Mouse (Mus musculus) forebrain, embryonic 16.5 days (tissue): ENCODE measurements at regions not wholly inside any gene's neighbourhood (a gene's known extent, or its start where the extent isn't known, plus 50 kb on each side); places are given as distances from the start of the nearest gene placed in this dataset.
"Not testable (repeated sequence)": the region's sequence is repeated elsewhere in the genome, so short reads cannot be mapped to it uniquely, and the experiment has no call there.

Experiments
- ATAC-seq: fragments of 200-750 bp; cut with Nextera tagmentation; 2 replicates; pipeline ENCODE4 v1.8.0; 2017; ENCODE audit warnings: mild to moderate bottlenecking, moderate library complexity
- H3K27ac ChIP-seq: fragments of 300-500 bp; sonication (generic); 2 replicates; pipeline ENCODE4 v1.5.1; 2014; ENCODE audit warnings: low read length, control low read depth
- H3K27me3 ChIP-seq: fragments of 300-500 bp; sonication (generic); replicated peaks from 2 replicates; pipeline ENCODE4 v1.6.1; 2014; ENCODE audit warnings: low read length; ENCODE audit not compliant: control insufficient read depth, insufficient read depth
- H3K36me3 ChIP-seq: fragments of 300-500 bp; sonication (generic); 2 replicates; pipeline ENCODE4 v1.6.1; 2014; ENCODE audit not compliant: control insufficient read depth, insufficient read depth
- H3K4me1 ChIP-seq: fragments of 300-500 bp; sonication (generic); replicated peaks from 2 replicates; pipeline ENCODE4 v1.6.1; 2014; ENCODE audit warnings: low read length; ENCODE audit not compliant: control insufficient read depth, insufficient read depth
- H3K4me2 ChIP-seq: fragments of 300-500 bp; sonication (generic); 2 replicates; pipeline ENCODE4 v1.6.1; 2014; ENCODE audit warnings: mild to moderate bottlenecking, low read length, control low read depth
- H3K4me3 ChIP-seq: fragments of 300-500 bp; sonication (generic); replicated peaks from 2 replicates; pipeline ENCODE4 v1.5.1; 2014; ENCODE audit warnings: mild to moderate bottlenecking, low read length, control low read depth
- H3K9ac ChIP-seq: fragments of 300-500 bp; sonication (generic); replicated peaks from 2 replicates; pipeline ENCODE4 v1.6.1; 2014; ENCODE audit warnings: low read depth, low read length, control low read depth
- H3K9me3 ChIP-seq: fragments of 300-500 bp; sonication (generic); 2 replicates; pipeline ENCODE4 v1.6.1; 2016; ENCODE audit warnings: low read length; ENCODE audit not compliant: control insufficient read depth
- WGBS: fragments of 180-500 bp; shearing (Covaris S2); extraction: QIAGEN DNeasy Blood & Tissue Kit; methylation state at CpG from one replicate; pipeline ENCODE4 v1.1.7; 2014; 5-methylcytosine and 5-hydroxymethylcytosine counted together

- Histone ChIP-seq H3K9me3 (no peaks in the 10 kb centered on the region), H3K27ac (no peak overlapping the region), H3K9ac (no peak overlapping the region), H3K4me3 (no peak overlapping the region), H3K27me3 (no peaks in the 10 kb centered on the region), H3K4me2 (no peak overlapping the region), H3K4me1 (no peaks in the 10 kb centered on the region; the same call in 1 of the 2 replicates), H3K36me3 (no peaks in the 10 kb centered on the region)
- WGBS, result 37% methylated on average over 4 of the region's 4 CpGs
- ATAC-seq, result peak; percentile 77
These were observed 198.2 kb upstream of the Ift57 start for GRCm38 (mm10) chr16:49500818-49501217.

GRCm38 (mm10) chr16:49503897-49504413, 195.1 kb upstream of the Ift57 start:
- no peaks in the 10 kb centered on the region for H3K27me3 ChIP-seq
- H3K9me3 ChIP-seq, result no peaks in the 10 kb centered on the region
- H3K4me1 ChIP-seq, result no peaks in the 10 kb centered on the region; the same call in 1 of the 2 replicates
- no peaks in the 10 kb centered on the region for H3K36me3 ChIP-seq
- no peak overlapping the region for H3K9ac ChIP-seq
- ATAC-seq, result no peak
- no peak overlapping the region for H3K4me3 ChIP-seq
- H3K27ac ChIP-seq, result no peak overlapping the region
- WGBS, result 84% methylated on average over 14 of the region's 14 CpGs
- no peak overlapping the region for H3K4me2 ChIP-seq

- Histone ChIP-seq H3K36me3 (no peaks in the 10 kb centered on the region), H3K4me2 (no peak overlapping the region), H3K27ac (no peak overlapping the region), H3K4me3 (no peak overlapping the region), H3K9me3 (no peaks in the 10 kb centered on the region), H3K27me3 (no peaks in the 10 kb centered on the region), H3K4me1 (no peaks in the 10 kb centered on the region; the same call in 1 of the 2 replicates), H3K9ac (no peak overlapping the region)
- 90% methylated on average over 6 of the region's 6 CpGs for WGBS
- ATAC-seq, result no peak
These were observed 194.4 kb upstream of the Ift57 start for GRCm38 (mm10) chr16:49504669-49505068.

- Histone ChIP-seq H3K27me3 (no peaks in the 10 kb centered on the region), H3K36me3 (no peaks in the 10 kb centered on the region), H3K9me3 (no peaks in the 10 kb centered on the region), H3K4me1 (no peaks in the 10 kb centered on the region; the same call in 1 of the 2 replicates), H3K4me3 (no peak overlapping the region), H3K4me2 (no peak overlapping the region), H3K9ac (no peak overlapping the region), H3K27ac (no peak overlapping the region)
- ATAC-seq, result no peak
- WGBS, result 89% methylated on average over 9 of the region's 9 CpGs
These were observed 193.8 kb upstream of the Ift57 start for GRCm38 (mm10) chr16:49505271-49505670.

- WGBS, result 88% methylated on average over 3 of the region's 3 CpGs
- no peak for ATAC-seq
- H3K9me3 ChIP-seq, result no peaks in the 10 kb centered on the region
These were observed 180.2 kb upstream of the Ift57 start for GRCm38 (mm10) chr16:49518844-49519243.

GRCm38 (mm10) chr16:49520411-49520810, 178.6 kb upstream of the Ift57 start:
- no peaks in the 10 kb centered on the region for H3K27me3 ChIP-seq
- H3K9ac ChIP-seq, result no peak overlapping the region
- H3K4me2 ChIP-seq, result no peak overlapping the region
- no peaks in the 10 kb centered on the region for H3K4me1 ChIP-seq
- H3K4me3 ChIP-seq, result no peak overlapping the region
- H3K27ac ChIP-seq, result no peak overlapping the region
- no peaks in the 10 kb centered on the region for H3K9me3 ChIP-seq
- no peak for ATAC-seq
- 41% methylated on average over 3 of the region's 3 CpGs for WGBS
- H3K36me3 ChIP-seq, result no peaks in the 10 kb centered on the region

More at GRCm38 (mm10) chr16:49518844-49519243, 180.2 kb upstream of the Ift57 start:
- Histone ChIP-seq H3K9ac (no peak overlapping the region), H3K4me2 (no peak overlapping the region), H3K36me3 (no peaks in the 10 kb centered on the region), H3K27ac (no peak overlapping the region), H3K4me1 (no peaks in the 10 kb centered on the region), H3K27me3 (no peaks in the 10 kb centered on the region), H3K4me3 (no peak overlapping the region)

- no peak for ATAC-seq
- no peaks in the 10 kb centered on the region for H3K27me3 ChIP-seq
- WGBS, result 60% methylated on average over 2 of the region's 2 CpGs
These were observed 177.3 kb upstream of the Ift57 start for GRCm38 (mm10) chr16:49521685-49522084.

GRCm38 (mm10) chr16:49522576-49522975, 176.5 kb upstream of the Ift57 start:
- H3K4me1 ChIP-seq, result no peaks in the 10 kb centered on the region
- H3K4me2 ChIP-seq, result no peak overlapping the region
- H3K27me3 ChIP-seq, result no peaks in the 10 kb centered on the region
- 52% methylated on average over 5 of the region's 5 CpGs for WGBS
- H3K9me3 ChIP-seq, result no peaks in the 10 kb centered on the region
- ATAC-seq, result no peak
- H3K27ac ChIP-seq, result no peak overlapping the region
- H3K4me3 ChIP-seq, result no peak overlapping the region
- no peaks in the 10 kb centered on the region for H3K36me3 ChIP-seq
- no peak overlapping the region for H3K9ac ChIP-seq

More at GRCm38 (mm10) chr16:49521685-49522084, 177.3 kb upstream of the Ift57 start:
- Histone ChIP-seq H3K27ac (no peak overlapping the region), H3K4me1 (no peaks in the 10 kb centered on the region), H3K9me3 (no peaks in the 10 kb centered on the region), H3K9ac (no peak overlapping the region), H3K4me2 (no peak overlapping the region), H3K36me3 (no peaks in the 10 kb centered on the region), H3K4me3 (no peak overlapping the region)

GRCm38 (mm10) chr16:49528618-49529017, 170.4 kb upstream of the Ift57 start:
- 82% methylated on average over 2 of the region's 2 CpGs for WGBS
- not testable (repeated sequence) for H3K9me3 ChIP-seq, H3K4me3 ChIP-seq, H3K4me2 ChIP-seq, H3K27me3 ChIP-seq, H3K36me3 ChIP-seq, H3K9ac ChIP-seq, ATAC-seq, H3K27ac ChIP-seq, H3K4me1 ChIP-seq

GRCm38 (mm10) chr16:49529060-49529459, 170.0 kb upstream of the Ift57 start:
- H3K9me3 ChIP-seq, result no peaks in the 10 kb centered on the region
- H3K4me2 ChIP-seq, result no peak overlapping the region
- WGBS, result 72% methylated on average over 2 of the region's 2 CpGs
- H3K4me1 ChIP-seq, result no peaks in the 10 kb centered on the region
- no peaks in the 10 kb centered on the region for H3K36me3 ChIP-seq
- no peak overlapping the region for H3K4me3 ChIP-seq
- no peaks in the 10 kb centered on the region for H3K27me3 ChIP-seq
- no peak overlapping the region for H3K9ac ChIP-seq
- no peak for ATAC-seq
- no peak overlapping the region for H3K27ac ChIP-seq
